Mouse (Mus musculus): ENCODE results near the gene Unc45a. TPM values are rescaled to one million over a fixed set of nuclear protein-coding genes. Genes with fewer than 3 reads are reported as not detected.
A peak's percentile ranks its signal among the peaks of the same experiment; 100 is the strongest.

Unc45a gene
- polyA plus RNA-seq, 1 experiment, result 105 TPM

DNA sequence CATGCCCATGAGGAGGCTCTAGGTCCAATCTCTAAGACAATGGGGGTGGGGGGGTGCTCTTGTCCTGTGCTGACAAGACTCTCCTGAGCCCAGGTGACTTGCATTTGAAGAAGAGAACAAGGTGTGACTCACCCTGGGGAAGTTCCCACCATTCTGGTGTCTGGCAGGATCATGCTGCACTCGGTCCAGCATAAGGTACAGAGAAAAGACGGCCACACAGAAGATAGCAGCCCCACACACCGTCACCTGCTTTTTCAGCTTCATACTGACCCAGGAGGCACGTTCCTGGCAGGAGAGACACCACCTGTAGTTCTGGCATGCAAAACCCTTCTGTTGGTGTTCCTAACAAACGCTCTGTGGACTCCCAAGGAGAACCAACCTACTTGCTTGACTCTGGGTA is 28.7 kb upstream of the Unc45a start:
- H3K27me3 ChIP-seq (ENCODE audit: control insufficient read depth, insufficient read depth, low read length), result no peaks in the 10 kb centered on the region
- H3K4me1 ChIP-seq (replicated peaks; ENCODE audit: control insufficient read depth, insufficient read depth, low read length), result peaks cover 43% of the 10 kb centered on the region
- H3K4me3 ChIP-seq (ENCODE audit: control insufficient read depth, insufficient read depth, low read length), result peak overlapping the region; percentile 10
- peak overlapping the region; percentile 59 for H3K27ac ChIP-seq (ENCODE audit: control insufficient read depth, insufficient read depth, low read length)
- TF ChIP-seq CTCF (IDR thresholded peaks at IDR 0.05; ENCODE audit: borderline replicate concordance, control insufficient read depth, extremely low read depth, insufficient read depth, low read length, poor library complexity) (no peak), POLR2A (IDR thresholded peaks at IDR 0.05; ENCODE audit: control insufficient read depth, extremely low read depth, insufficient read depth, low read length, poor library complexity) (no peak)
- peaks cover 16% of the 10 kb centered on the region for H3K36me3 ChIP-seq (ENCODE audit: control insufficient read depth, insufficient read depth, low read length)
- 50% methylated on average over 5 of the region's 5 CpGs for WGBS
- no peak for DNase-seq

DNA sequence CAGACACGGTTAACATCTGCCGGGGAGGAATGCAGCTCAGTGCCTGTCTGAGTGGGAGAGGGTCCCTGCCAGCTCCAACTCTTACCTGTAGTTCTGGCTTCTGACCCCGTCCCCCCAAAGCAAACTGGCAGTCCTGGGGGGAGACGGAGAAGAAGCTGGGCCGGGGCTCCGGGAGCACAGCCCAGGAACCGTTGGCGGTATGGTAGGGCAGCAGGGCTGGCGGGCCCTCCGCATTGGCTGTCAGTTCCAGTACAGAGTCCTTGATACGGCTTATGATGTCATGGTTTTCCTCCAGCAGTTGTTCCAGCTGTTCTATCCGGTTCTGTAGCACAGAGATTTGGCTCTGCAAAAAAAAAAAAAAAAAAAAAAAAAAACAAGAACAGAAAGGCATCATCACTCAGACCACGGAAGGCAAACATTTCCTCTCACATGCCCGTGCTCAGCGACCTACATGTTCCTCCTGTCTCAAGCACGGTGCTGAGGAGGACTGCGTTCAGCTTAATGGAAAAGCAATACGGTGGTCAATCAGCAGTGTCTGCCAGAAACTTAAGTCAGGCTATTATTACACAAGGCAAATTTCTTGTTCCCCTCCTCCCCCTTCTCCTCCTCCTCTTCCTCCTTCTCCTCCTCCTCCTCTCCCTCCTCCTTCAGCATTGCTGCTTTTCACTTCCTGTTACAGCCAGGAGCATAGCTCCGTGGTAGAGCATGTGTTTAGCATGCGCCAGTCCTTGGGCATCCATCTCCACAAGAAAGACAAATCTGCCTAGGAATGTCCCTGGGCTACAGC is 28.0 kb upstream of the Unc45a start:
- H3K27me3 ChIP-seq (ENCODE audit: control insufficient read depth, insufficient read depth, low read length), result no peaks in the 10 kb centered on the region
- peak overlapping the region; percentile 28 for H3K4me3 ChIP-seq (ENCODE audit: control insufficient read depth, insufficient read depth, low read length)
- peak; percentile 26 for DNase-seq
- H3K4me1 ChIP-seq (replicated peaks; ENCODE audit: control insufficient read depth, insufficient read depth, low read length), result peaks cover 37% of the 10 kb centered on the region
- H3K36me3 ChIP-seq (ENCODE audit: control insufficient read depth, insufficient read depth, low read length), result peaks cover 18% of the 10 kb centered on the region
- peak overlapping the region; percentile 74 for H3K27ac ChIP-seq (ENCODE audit: control insufficient read depth, insufficient read depth, low read length)
- no peak for TF ChIP-seq POLR2A (IDR thresholded peaks at IDR 0.05; ENCODE audit: control insufficient read depth, extremely low read depth, insufficient read depth, low read length, poor library complexity)
- no peak for TF ChIP-seq CTCF (IDR thresholded peaks at IDR 0.05; ENCODE audit: borderline replicate concordance, control insufficient read depth, extremely low read depth, insufficient read depth, low read length, poor library complexity)
- 36% methylated on average over 20 of the region's 20 CpGs for WGBS

DNA sequence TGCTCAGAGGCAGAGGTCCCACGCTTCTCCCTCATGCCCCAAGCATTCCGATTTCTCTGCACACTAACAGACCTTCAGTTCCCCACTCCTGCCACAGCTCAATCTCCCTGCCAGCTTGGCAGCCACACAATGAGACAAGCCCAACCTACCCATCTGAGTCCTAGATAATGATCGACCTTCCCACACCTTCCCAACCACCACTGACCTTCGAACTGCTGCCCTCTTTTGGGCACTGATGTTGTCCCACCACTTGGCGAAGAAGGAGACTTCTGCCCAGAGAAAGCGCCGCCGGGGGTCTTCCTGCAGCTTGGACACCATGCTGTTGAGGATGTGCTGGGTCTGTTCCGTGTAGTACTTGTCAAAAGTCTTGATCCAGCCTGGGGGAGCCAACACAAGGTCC is 27.2 kb upstream of the Unc45a start:
- Histone ChIP-seq H3K36me3 (ENCODE audit: control insufficient read depth, insufficient read depth, low read length) (peaks cover 24% of the 10 kb centered on the region), H3K27me3 (ENCODE audit: control insufficient read depth, insufficient read depth, low read length) (no peaks in the 10 kb centered on the region), H3K4me1 (replicated peaks; ENCODE audit: control insufficient read depth, insufficient read depth, low read length) (peaks cover 33% of the 10 kb centered on the region), H3K27ac (ENCODE audit: control insufficient read depth, insufficient read depth, low read length) (no peak overlapping the region), H3K4me3 (ENCODE audit: control insufficient read depth, insufficient read depth, low read length) (no peak overlapping the region)
- 96% methylated on average over 9 of the region's 9 CpGs for WGBS
- no peak for DNase-seq
- TF ChIP-seq CTCF (IDR thresholded peaks at IDR 0.05; ENCODE audit: borderline replicate concordance, control insufficient read depth, extremely low read depth, insufficient read depth, low read length, poor library complexity), result no peak
- no peak for TF ChIP-seq POLR2A (IDR thresholded peaks at IDR 0.05; ENCODE audit: control insufficient read depth, extremely low read depth, insufficient read depth, low read length, poor library complexity)

DNA sequence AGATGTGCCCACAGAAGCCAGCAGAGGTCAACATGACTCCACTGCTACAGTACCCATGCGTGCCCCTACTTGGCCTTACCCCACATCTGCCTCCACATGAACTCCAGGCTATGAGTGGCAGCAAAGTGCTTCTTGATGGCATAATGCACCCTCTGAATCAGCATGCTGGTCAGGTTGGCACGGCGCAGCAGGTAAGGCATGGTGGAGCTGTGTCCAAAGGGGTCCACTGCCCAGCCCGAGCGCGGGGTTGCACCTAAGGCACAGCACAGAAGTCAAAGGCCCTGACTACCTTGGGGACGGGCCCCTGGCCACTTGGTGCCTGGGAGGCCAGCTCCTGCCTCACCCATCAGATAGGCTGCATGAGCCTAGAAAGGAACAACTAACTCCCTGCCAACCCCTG is 26.4 kb upstream of the Unc45a start:
- no peak overlapping the region for H3K4me3 ChIP-seq (ENCODE audit: control insufficient read depth, insufficient read depth, low read length)
- H3K36me3 ChIP-seq (ENCODE audit: control insufficient read depth, insufficient read depth, low read length), result peaks cover 30% of the 10 kb centered on the region
- peaks cover 28% of the 10 kb centered on the region for H3K4me1 ChIP-seq (replicated peaks; ENCODE audit: control insufficient read depth, insufficient read depth, low read length)
- no peak overlapping the region for H3K27ac ChIP-seq (ENCODE audit: control insufficient read depth, insufficient read depth, low read length)
- 98% methylated on average over 7 of the region's 7 CpGs for WGBS
- DNase-seq, result no peak
- H3K27me3 ChIP-seq (ENCODE audit: control insufficient read depth, insufficient read depth, low read length), result no peaks in the 10 kb centered on the region
- TF ChIP-seq CTCF (IDR thresholded peaks at IDR 0.05; ENCODE audit: borderline replicate concordance, control insufficient read depth, extremely low read depth, insufficient read depth, low read length, poor library complexity), result no peak

DNA sequence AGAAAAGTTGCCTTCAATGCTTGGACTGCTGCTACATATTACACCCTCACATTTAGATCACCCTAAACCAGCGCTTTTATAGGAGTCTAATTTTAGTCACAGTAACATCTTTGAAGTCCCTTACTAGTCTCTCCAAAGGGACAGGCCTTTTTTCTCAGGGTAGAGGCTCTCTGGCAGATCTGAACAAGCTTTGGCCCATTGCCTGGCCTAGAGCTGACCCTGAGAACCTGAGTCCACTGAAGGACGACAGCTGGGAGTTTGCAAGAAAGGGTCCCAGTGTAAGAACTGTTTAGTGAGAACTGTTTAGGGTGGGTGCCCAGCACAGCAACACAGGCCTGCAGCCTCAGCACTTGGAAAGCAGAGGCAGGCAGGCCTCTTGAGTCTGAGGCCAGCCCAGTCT is 25.0 kb upstream of the Unc45a start:
- 93% methylated on average over 2 of the region's 2 CpGs for WGBS
- Histone ChIP-seq H3K36me3 (ENCODE audit: control insufficient read depth, insufficient read depth, low read length) (peaks cover 42% of the 10 kb centered on the region), H3K4me1 (replicated peaks; ENCODE audit: control insufficient read depth, insufficient read depth, low read length) (peaks cover 25% of the 10 kb centered on the region), H3K27me3 (ENCODE audit: control insufficient read depth, insufficient read depth, low read length) (no peaks in the 10 kb centered on the region), H3K4me3 (ENCODE audit: control insufficient read depth, insufficient read depth, low read length) (no peak overlapping the region), H3K27ac (ENCODE audit: control insufficient read depth, insufficient read depth, low read length) (no peak overlapping the region)
- TF ChIP-seq POLR2A (IDR thresholded peaks at IDR 0.05; ENCODE audit: control insufficient read depth, extremely low read depth, insufficient read depth, low read length, poor library complexity), result no peak
- no peak for TF ChIP-seq CTCF (IDR thresholded peaks at IDR 0.05; ENCODE audit: borderline replicate concordance, control insufficient read depth, extremely low read depth, insufficient read depth, low read length, poor library complexity)
- no peak for DNase-seq

DNA sequence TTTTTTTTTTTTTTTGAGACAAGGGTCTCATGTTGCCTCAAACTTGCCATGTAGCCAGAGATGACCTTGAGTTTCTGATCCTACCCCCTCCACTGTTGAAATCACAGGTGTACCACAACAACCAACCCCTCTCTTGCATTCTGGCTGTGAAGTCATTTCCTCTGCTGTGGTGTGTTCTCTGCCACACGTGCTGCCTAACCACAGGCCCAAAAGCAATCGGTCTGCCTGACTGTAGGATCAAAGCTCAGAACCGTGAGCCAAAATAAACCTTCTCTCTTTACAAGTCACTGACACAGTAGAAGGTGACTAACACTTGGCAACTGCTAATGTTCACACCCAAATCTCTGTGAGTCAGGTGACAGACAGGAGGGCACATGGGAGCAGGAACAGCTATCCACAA is 19.6 kb upstream of the Unc45a start:
- Histone ChIP-seq H3K27me3 (ENCODE audit: control insufficient read depth, insufficient read depth, low read length) (no peaks in the 10 kb centered on the region), H3K4me3 (ENCODE audit: control insufficient read depth, insufficient read depth, low read length) (no peak overlapping the region), H3K36me3 (ENCODE audit: control insufficient read depth, insufficient read depth, low read length) (peaks cover 48% of the 10 kb centered on the region), H3K4me1 (replicated peaks; ENCODE audit: control insufficient read depth, insufficient read depth, low read length) (no peaks in the 10 kb centered on the region), H3K27ac (ENCODE audit: control insufficient read depth, insufficient read depth, low read length) (no peak overlapping the region)
- TF ChIP-seq POLR2A (IDR thresholded peaks at IDR 0.05; ENCODE audit: control insufficient read depth, extremely low read depth, insufficient read depth, low read length, poor library complexity) (no peak), CTCF (IDR thresholded peaks at IDR 0.05; ENCODE audit: borderline replicate concordance, control insufficient read depth, extremely low read depth, insufficient read depth, low read length, poor library complexity) (no peak)
- 5% methylated on average over 3 of the region's 3 CpGs for WGBS
- DNase-seq, result no peak

DNA sequence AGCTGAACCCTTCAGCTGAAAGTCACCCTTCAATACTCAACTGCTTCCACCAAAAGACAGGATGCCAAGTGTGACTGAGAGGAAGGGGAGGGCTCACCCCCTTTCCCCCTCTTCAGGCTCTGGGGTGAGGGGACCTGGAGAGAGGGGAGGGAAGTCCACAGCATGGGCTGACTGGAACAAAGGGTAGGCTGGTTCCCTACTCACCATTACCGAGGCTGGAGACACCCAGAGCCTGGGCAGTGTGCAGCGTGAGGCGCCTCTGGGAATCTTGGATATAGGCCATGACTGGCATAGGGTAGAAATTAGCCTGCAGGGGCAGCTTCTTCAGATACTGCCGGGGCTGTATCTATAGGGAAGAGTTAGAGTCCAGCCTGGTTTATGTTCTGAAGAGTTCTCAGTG is 17.2 kb upstream of the Unc45a start:
- Histone ChIP-seq H3K4me1 (replicated peaks; ENCODE audit: control insufficient read depth, insufficient read depth, low read length) (no peaks in the 10 kb centered on the region), H3K27me3 (ENCODE audit: control insufficient read depth, insufficient read depth, low read length) (no peaks in the 10 kb centered on the region), H3K36me3 (ENCODE audit: control insufficient read depth, insufficient read depth, low read length) (peaks cover 47% of the 10 kb centered on the region), H3K4me3 (ENCODE audit: control insufficient read depth, insufficient read depth, low read length) (no peak overlapping the region), H3K27ac (ENCODE audit: control insufficient read depth, insufficient read depth, low read length) (no peak overlapping the region)
- 92% methylated on average over 4 of the region's 4 CpGs for WGBS
- no peak for DNase-seq
- TF ChIP-seq POLR2A (IDR thresholded peaks at IDR 0.05; ENCODE audit: control insufficient read depth, extremely low read depth, insufficient read depth, low read length, poor library complexity) (no peak), CTCF (IDR thresholded peaks at IDR 0.05; ENCODE audit: borderline replicate concordance, control insufficient read depth, extremely low read depth, insufficient read depth, low read length, poor library complexity) (no peak)
